Mouse (Mus musculus) right cerebral cortex, postnatal 4 days (tissue): ENCODE measurements around the gene Stoml1.
A peak's percentile ranks its signal among the peaks of the same experiment; 100 is the strongest.

ENCODE experiments used
- DNase-seq: peaks from one replicate; pipeline ENCODE4 v3.0.0-alpha.2; 2022

Gene Stoml1

GRCm38 (mm10) chr9:58253033-58253804 is at the start of gene Stoml1:
Stoml1 (plus strand) TSS chr9:58253164.
- DNase-seq = peak; percentile 86

- peak; percentile 68 for DNase-seq
These were observed 49.2 kb upstream of the Stoml1 start, which contains the start of the genes Islr and Islr2 for GRCm38 (mm10) chr9:58203516-58204447. Islr (minus strand) TSS chr9:58204306. Islr2 (minus strand) TSS chr9:58204319.

- DNase-seq = peak; percentile 91
These were observed 48.4 kb upstream of the Stoml1 start for GRCm38 (mm10) chr9:58204448-58205000.

GRCm38 (mm10) chr9:58206013-58206412 is 47.0 kb upstream of the Stoml1 start:
- no peak for DNase-seq

- no peak for DNase-seq
These were observed 43.3 kb upstream of the Stoml1 start for GRCm38 (mm10) chr9:58209462-58210303.

- no peak for DNase-seq
These were observed 42.7 kb upstream of the Stoml1 start for GRCm38 (mm10) chr9:58210304-58210627.

- DNase-seq = no peak
These were observed 39.6 kb upstream of the Stoml1 start for GRCm38 (mm10) chr9:58213377-58213776.

- DNase-seq = no peak
These were observed 39.1 kb upstream of the Stoml1 start for GRCm38 (mm10) chr9:58213865-58214264.

- no peak for DNase-seq
These were observed 38.3 kb upstream of the Stoml1 start for GRCm38 (mm10) chr9:58214519-58215180.

GRCm38 (mm10) chr9:58216402-58216801 is 36.6 kb upstream of the Stoml1 start:
- peak; percentile 53 for DNase-seq

- DNase-seq = no peak
These were observed 34.4 kb upstream of the Stoml1 start for GRCm38 (mm10) chr9:58218539-58218938.

GRCm38 (mm10) chr9:58220218-58220903 is 32.6 kb upstream of the Stoml1 start:
- DNase-seq = peak; percentile 29

GRCm38 (mm10) chr9:58224356-58224755 is 28.6 kb upstream of the Stoml1 start:
- no peak for DNase-seq

GRCm38 (mm10) chr9:58225915-58226913 is 26.8 kb upstream of the Stoml1 start:
- no peak for DNase-seq

GRCm38 (mm10) chr9:58228777-58229466 is 24.0 kb upstream of the Stoml1 start:
- DNase-seq = no peak

- no peak for DNase-seq
These were observed 21.2 kb upstream of the Stoml1 start for GRCm38 (mm10) chr9:58231746-58232145.

- no peak for DNase-seq
These were observed 20.6 kb upstream of the Stoml1 start for GRCm38 (mm10) chr9:58232374-58232773.

GRCm38 (mm10) chr9:58234502-58235015 is 18.4 kb upstream of the Stoml1 start:
- DNase-seq = no peak
